Mouse (Mus musculus) liver, embryonic 16.5 days (tissue): ENCODE measurements around the gene Olfr434. TPM values are rescaled to one million over a fixed set of nuclear protein-coding genes. Genes with fewer than 3 reads are reported as not detected.
"Not testable (repeated sequence)": the region's sequence is repeated elsewhere in the genome, so short reads cannot be mapped to it uniquely, and the experiment has no call there.

Experiments used
- ATAC-seq: fragments of 200-750 bp; cut with Nextera tagmentation; 2 replicates; pipeline ENCODE4 v1.8.0; 2017; ENCODE audit warnings: low read depth, mild to moderate bottlenecking, moderate number of reproducible peaks, moderate library complexity
- H3K27ac ChIP-seq: fragments of 300-500 bp; sonication (generic); 2 replicates; pipeline ENCODE4 v1.5.1; 2014; ENCODE audit warnings: mild to moderate bottlenecking, low read length
- H3K27me3 ChIP-seq: fragments of 300-500 bp; sonication (generic); 2 replicates; pipeline ENCODE4 v1.6.1; 2014; ENCODE audit warnings: low read depth, low read length, mixed read lengths; ENCODE audit not compliant: control insufficient read depth, insufficient read depth
- H3K36me3 ChIP-seq: fragments of 300-500 bp; sonication (generic); 2 replicates; pipeline ENCODE4 v1.6.1; 2014; ENCODE audit warnings: mild to moderate bottlenecking; ENCODE audit not compliant: control insufficient read depth, insufficient read depth
- H3K4me1 ChIP-seq: fragments of 300-500 bp; sonication (generic); 2 replicates; pipeline ENCODE4 v1.6.1; 2014; ENCODE audit warnings: low read depth, low read length, mixed read lengths; ENCODE audit not compliant: control insufficient read depth
- H3K4me2 ChIP-seq: fragments of 300-500 bp; sonication (generic); 2 replicates; pipeline ENCODE4 v1.6.1; 2014; ENCODE audit warnings: low read depth, low read length, mixed read lengths
- H3K4me3 ChIP-seq: fragments of 300-500 bp; sonication (generic); 2 replicates; pipeline ENCODE4 v1.5.1; 2014; ENCODE audit warnings: low read depth, mild to moderate bottlenecking, low read length
- H3K9ac ChIP-seq: fragments of 300-500 bp; sonication (generic); 2 replicates; pipeline ENCODE4 v1.6.1; 2014; ENCODE audit warnings: low read depth, low read length
- H3K9me3 ChIP-seq: fragments of 300-500 bp; sonication (generic); replicated peaks from 2 replicates; pipeline ENCODE4 v1.6.1; 2016; ENCODE audit warnings: low read length; ENCODE audit not compliant: control insufficient read depth
- WGBS: fragments of 180-500 bp; shearing (Covaris S2); extraction: QIAGEN DNeasy Blood & Tissue Kit; methylation state at CpG from one replicate; pipeline ENCODE4 v1.1.7; 2014; ENCODE audit not compliant: insufficient replicate concordance; 5-methylcytosine and 5-hydroxymethylcytosine counted together
- polyA plus RNA-seq: library from polyadenylated mRNA; unstranded; fragments of >200 nt; fragmentation: Nextera tagmentation; extraction: Ambion mirVana; gene quantifications from 2 replicates; pipeline ENCODE4 v1.2.1, GENCODE M21; 2015

The Olfr434 gene
- polyA plus RNA-seq, 1 experiment from 2014 or later = not detected

DNA sequence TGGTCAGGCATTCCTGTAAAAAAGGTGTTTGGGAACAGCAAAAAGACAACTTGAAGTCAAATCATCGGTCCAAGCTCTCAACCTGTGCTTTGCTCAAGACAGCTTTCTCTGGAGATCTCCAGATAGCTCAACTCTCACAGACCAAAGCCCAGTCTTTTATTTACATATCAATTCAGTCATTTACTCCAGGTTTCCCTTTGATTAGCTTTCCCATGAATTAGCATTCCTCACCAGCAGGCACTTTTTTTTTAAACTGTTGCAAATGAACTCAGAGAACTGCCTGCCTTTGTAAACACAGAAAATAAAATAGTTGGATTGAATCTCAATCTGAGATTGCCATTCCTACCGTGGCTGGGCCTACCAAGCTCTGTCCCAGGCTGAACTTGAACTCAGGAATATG is 7.5 kb upstream of the Olfr434 start:
- no peak overlapping the region for H3K4me3 ChIP-seq
- H3K4me2 ChIP-seq = no peak overlapping the region
- no peaks in the 10 kb centered on the region for H3K27me3 ChIP-seq
- H3K9me3 ChIP-seq = no peaks in the 10 kb centered on the region
- H3K36me3 ChIP-seq = no peaks in the 10 kb centered on the region
- ATAC-seq = no peak
- H3K9ac ChIP-seq = no peak overlapping the region
- no peaks in the 10 kb centered on the region for H3K4me1 ChIP-seq
- 23% methylated on average over 2 of the region's 2 CpGs for WGBS
- H3K27ac ChIP-seq = no peak overlapping the region

GRCm38 (mm10) chr6:43231255-43231654 is 18.4 kb downstream of the Olfr434 start, which contains the start of gene Olfr47:
Gene Olfr47 (plus strand): TSS chr6:43231529.
- H3K9me3 ChIP-seq, H3K9ac ChIP-seq, H3K36me3 ChIP-seq, ATAC-seq, H3K27me3 ChIP-seq, H3K4me2 ChIP-seq, H3K4me3 ChIP-seq, H3K27ac ChIP-seq, H3K4me1 ChIP-seq: not testable (repeated sequence)
- 47% methylated on average over 1 of the region's 1 CpGs for WGBS

GRCm38 (mm10) chr6:43242061-43242460 is 29.2 kb downstream of the Olfr434 start:
- no peak for ATAC-seq
- H3K4me1 ChIP-seq = no peaks in the 10 kb centered on the region
- 6% methylated on average over 4 of the region's 4 CpGs for WGBS
- H3K27ac ChIP-seq = no peak overlapping the region
- H3K9ac ChIP-seq = no peak overlapping the region
- H3K4me3 ChIP-seq = no peak overlapping the region
- H3K36me3 ChIP-seq = no peaks in the 10 kb centered on the region
- H3K4me2 ChIP-seq = no peak overlapping the region
- H3K27me3 ChIP-seq = no peaks in the 10 kb centered on the region
- H3K9me3 ChIP-seq = no peaks in the 10 kb centered on the region

DNA sequence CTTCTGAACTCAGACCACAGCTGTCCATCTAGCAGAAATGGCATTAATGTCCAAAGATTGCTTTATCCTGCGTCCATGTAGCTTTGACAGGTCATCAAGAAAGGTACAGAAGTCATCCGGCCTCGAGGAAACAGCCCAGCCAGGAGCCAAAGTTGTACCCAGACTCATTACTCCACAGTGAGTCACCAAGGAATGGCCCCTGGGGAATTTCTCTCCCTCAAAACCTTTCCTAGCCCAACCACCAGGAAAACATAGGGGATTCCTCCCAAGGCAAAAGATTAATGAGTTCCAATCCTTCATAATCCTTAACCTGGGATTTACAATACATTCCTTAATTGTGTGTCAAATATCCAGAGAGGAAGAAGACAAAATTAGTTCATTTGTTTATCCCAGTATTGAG is 34.6 kb downstream of the Olfr434 start:
- H3K27ac ChIP-seq = no peak overlapping the region
- no peaks in the 10 kb centered on the region for H3K9me3 ChIP-seq
- H3K4me3 ChIP-seq = no peak overlapping the region
- H3K4me2 ChIP-seq = no peak overlapping the region
- WGBS = 44% methylated on average over 3 of the region's 3 CpGs
- no peaks in the 10 kb centered on the region for H3K27me3 ChIP-seq
- ATAC-seq = no peak
- H3K4me1 ChIP-seq = no peaks in the 10 kb centered on the region
- H3K36me3 ChIP-seq = no peaks in the 10 kb centered on the region
- no peak overlapping the region for H3K9ac ChIP-seq

- no peak overlapping the region for H3K4me2 ChIP-seq
- 14% methylated on average over 1 of the region's 1 CpGs for WGBS
- no peak overlapping the region for H3K27ac ChIP-seq
- no peak for ATAC-seq
- H3K36me3 ChIP-seq = no peaks in the 10 kb centered on the region
- H3K4me1 ChIP-seq = no peaks in the 10 kb centered on the region
- H3K9ac ChIP-seq = no peak overlapping the region
- no peaks in the 10 kb centered on the region for H3K9me3 ChIP-seq
- H3K27me3 ChIP-seq = no peaks in the 10 kb centered on the region
- no peak overlapping the region for H3K4me3 ChIP-seq
Observed at GRCm38 (mm10) chr6:43252994-43253393, 40.2 kb downstream of the Olfr434 start.

DNA sequence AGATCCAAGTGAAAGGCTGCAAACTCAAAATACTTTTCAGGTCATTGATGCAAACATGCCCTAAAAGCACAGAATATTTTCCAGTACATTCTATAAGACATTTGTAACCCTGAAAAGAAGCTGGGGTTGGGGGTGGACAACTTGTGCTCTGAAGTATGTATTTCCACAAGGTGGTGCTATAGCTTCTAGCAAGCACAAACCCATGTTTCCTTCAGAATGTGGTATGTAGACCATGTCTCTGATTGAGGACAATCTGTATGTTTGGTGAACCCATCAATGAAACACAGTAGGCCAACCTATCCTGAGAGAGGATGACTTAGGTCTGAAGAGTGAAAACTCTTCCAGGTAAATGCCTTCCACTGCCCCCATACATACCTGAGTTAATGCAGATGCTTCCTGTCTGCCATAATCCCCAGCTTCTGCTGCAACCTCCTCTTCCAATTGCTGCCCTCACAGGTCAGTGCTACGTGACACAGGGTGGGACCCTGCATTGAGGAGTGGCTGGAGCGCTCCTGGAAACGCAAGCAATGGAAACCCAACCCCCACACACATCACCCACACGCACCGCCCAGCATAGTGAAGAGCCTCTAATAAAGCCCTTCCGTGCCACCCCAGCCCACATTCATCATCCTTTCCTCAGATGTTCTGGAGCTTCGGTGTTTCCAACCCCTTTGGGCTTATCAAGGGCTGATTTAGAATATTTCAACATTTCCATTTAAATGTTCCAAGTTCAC is 41.5 kb downstream of the Olfr434 start:
- 57% methylated on average over 7 of the region's 7 CpGs for WGBS
- no peaks in the 10 kb centered on the region for H3K36me3 ChIP-seq
- H3K4me3 ChIP-seq = no peak overlapping the region
- H3K4me1 ChIP-seq = no peaks in the 10 kb centered on the region
- H3K27me3 ChIP-seq = no peaks in the 10 kb centered on the region
- H3K27ac ChIP-seq = no peak overlapping the region
- H3K9me3 ChIP-seq = no peaks in the 10 kb centered on the region
- no peak overlapping the region for H3K4me2 ChIP-seq
- H3K9ac ChIP-seq = no peak overlapping the region
- no peak for ATAC-seq

GRCm38 (mm10) chr6:43260756-43261155 is 47.9 kb downstream of the Olfr434 start:
- H3K9ac ChIP-seq = no peak overlapping the region
- H3K4me1 ChIP-seq = no peaks in the 10 kb centered on the region
- no peak overlapping the region for H3K4me3 ChIP-seq
- no peak overlapping the region for H3K4me2 ChIP-seq
- H3K9me3 ChIP-seq = no peaks in the 10 kb centered on the region
- no peak for ATAC-seq
- H3K27me3 ChIP-seq = peaks cover 8% of the 10 kb centered on the region
- H3K27ac ChIP-seq = no peak overlapping the region
- no peaks in the 10 kb centered on the region for H3K36me3 ChIP-seq
- 30% methylated on average over 2 of the region's 2 CpGs for WGBS

DNA sequence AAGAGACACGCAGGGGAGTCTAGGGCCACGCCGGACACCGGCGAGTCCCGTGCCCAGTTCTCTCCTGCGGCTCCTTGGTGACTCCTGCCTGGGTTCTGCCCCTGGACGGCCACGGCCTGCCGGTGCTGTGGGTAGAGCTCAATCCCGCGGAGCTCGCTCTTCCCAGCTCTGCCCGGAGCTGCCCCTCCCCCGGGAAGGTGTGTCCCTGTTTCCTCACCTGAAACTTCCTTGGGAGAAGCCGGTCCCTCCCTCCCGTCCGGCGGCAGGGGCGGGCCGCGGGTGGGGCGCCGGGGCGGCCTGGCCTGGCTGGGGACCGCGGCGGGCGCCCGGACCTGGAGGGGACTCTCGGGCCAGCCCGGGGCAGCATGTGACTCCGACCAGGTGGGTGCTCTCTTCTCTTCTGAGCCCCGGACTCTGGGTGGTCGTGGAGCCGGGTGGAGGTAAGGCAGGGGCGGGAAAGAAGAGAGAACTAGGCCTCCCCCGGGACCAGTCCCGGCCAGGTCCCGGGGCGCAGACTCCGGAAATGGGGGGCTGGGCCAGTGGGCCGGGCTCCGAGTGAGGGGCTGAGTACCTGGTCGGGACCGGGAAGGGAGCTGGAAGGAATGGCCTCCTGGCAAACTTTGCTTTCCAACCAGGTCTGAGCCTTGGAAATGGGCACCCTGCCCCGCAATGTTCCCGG is 52.7 kb downstream of the Olfr434 start, which contains the start of gene Arhgef5:
Gene Arhgef5, plus strand, starts transcription at position 220 of the 679 bp plus-strand sequence.
- H3K36me3 ChIP-seq = no peaks in the 10 kb centered on the region
- H3K4me1 ChIP-seq = no peaks in the 10 kb centered on the region
- H3K27me3 ChIP-seq = peaks cover 10% of the 10 kb centered on the region
- H3K9ac ChIP-seq = peak within 1 kb of the TSS; percentile 46
- H3K4me2 ChIP-seq = peak within 1 kb of the TSS; percentile 51
- H3K4me3 ChIP-seq = peak within 1 kb of the TSS; percentile 58
- peak; percentile 82 for ATAC-seq
- no peak within 1 kb of the TSS; the same call in 1 of the 2 replicates for H3K27ac ChIP-seq
- H3K9me3 ChIP-seq = no peaks in the 10 kb centered on the region
- 1% methylated on average over 41 of the region's 48 CpGs for WGBS

DNA sequence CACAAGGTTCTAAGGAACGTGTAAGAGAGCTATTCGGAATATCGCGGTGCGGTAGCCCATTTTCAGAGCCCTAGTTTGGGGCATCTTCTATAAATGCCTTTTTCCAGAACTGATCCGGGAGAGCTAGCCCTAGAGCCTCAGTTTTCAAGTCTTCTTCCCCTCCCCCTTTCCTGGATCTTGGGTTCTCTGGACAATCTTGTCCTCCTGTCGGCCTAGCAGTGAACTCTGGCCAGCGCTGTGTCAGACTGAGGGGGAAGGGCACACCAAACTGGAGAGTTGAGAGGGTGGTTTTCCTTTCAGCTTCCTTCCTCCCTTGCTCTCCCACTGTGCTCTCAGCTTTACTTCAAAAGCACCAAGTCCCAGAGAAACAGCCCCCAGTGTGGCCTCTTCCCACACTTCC is 53.5 kb downstream of the Olfr434 start:
- peak; percentile 58 for ATAC-seq
- no peak overlapping the region; the same call in 1 of the 2 replicates for H3K27ac ChIP-seq
- peaks cover 10% of the 10 kb centered on the region for H3K27me3 ChIP-seq
- H3K9ac ChIP-seq = no peak overlapping the region
- no peaks in the 10 kb centered on the region for H3K4me1 ChIP-seq
- H3K9me3 ChIP-seq = no peaks in the 10 kb centered on the region
- peak overlapping the region; percentile 51 for H3K4me2 ChIP-seq
- WGBS = 3% methylated on average over 8 of the region's 8 CpGs
- H3K36me3 ChIP-seq = no peaks in the 10 kb centered on the region
- H3K4me3 ChIP-seq = peak overlapping the region; percentile 58
